Mouse (Mus musculus) splenic B cell, adult 2 months (primary cell): ENCODE measurements at regions not wholly inside any gene's neighbourhood (a gene's known extent, or its start where the extent isn't known, plus 50 kb on each side); places are given as distances from the start of the nearest gene placed in this dataset.

Experiments
- DNase-seq: peaks from one replicate; pipeline ENCODE4 v3.0.0-alpha.2; 2011; ENCODE audit warnings: low read depth, low spot score
- H3K27me3 ChIP-seq: 2 replicates; pipeline ENCODE4 v1.6.1; 2012; ENCODE audit warnings: mild to moderate bottlenecking, low read length, moderate library complexity, mixed read lengths; ENCODE audit not compliant: control insufficient read depth, poor library complexity, insufficient read depth, severe bottlenecking
- H3K36me3 ChIP-seq: 2 replicates; pipeline ENCODE4 v1.6.1; 2012; ENCODE audit warnings: mild to moderate bottlenecking, low read length, moderate library complexity, mixed read lengths; ENCODE audit not compliant: control insufficient read depth, poor library complexity, insufficient read depth, severe bottlenecking

DNA sequence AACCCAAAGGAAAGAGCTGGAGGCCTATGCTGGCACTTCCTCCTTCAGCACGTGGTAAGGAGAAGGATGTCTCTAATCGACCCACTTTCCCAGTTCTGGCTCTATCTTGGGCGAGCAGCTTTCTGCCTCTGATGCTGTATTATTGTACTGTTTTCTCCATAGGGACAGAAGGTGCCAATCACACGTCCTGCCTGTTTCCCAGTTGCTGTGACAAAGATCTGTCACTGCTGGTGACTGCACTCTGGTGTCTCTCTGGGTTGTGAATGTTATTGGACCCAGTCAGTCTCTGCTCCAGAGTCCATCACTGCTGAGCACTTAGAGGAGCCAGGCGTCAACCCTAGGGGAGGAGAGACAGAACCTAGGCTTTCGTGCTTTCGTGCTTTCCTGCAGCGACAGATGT is 216.0 kb downstream of the Hs3st3b1 start:
- Histone ChIP-seq H3K36me3 (no peaks in the 10 kb centered on the region), H3K27me3 (no peaks in the 10 kb centered on the region)
- no peak for DNase-seq

DNA sequence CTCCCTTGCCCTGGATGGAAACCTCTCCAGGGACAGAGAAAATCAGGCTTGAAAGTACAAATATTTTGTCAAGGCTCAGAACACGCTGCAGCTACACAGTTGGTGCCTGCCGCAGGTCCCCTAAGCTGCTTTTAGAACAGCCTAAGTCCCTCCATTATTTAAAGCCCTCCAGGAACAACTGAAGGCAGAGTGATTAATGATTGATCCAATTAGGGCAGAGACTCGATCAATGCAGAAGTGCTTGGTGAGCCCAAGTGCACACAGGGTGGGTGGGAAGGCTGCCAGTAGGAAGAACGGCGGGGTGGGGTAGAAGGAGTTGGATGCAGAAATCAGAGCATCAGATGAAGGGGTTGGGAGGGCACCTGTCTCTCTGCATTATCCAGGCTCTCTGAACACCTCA is 215.0 kb downstream of the Hs3st3b1 start:
- no peak for DNase-seq
- no peaks in the 10 kb centered on the region for H3K36me3 ChIP-seq
- H3K27me3 ChIP-seq, result no peaks in the 10 kb centered on the region

DNA sequence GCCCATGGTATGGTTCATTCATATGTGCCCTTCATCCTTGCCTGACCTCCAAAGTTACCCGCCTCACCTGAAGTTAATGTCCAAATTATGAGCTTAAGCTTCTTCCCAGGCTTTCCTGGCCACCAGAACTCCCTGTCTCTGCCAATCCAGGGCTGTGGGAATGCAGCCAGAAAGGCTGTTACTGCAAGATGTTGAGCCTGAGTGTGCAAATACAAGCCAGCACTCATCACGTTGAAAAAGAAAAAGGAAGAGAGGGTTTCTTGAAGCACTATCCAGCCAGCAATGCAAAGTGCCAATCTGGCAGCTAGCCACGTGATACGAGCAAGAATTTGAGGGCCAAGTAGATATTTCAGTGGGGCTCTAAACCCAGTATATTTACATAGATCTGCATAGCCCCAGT is 213.7 kb downstream of the Hs3st3b1 start:
- Histone ChIP-seq H3K36me3 (no peaks in the 10 kb centered on the region), H3K27me3 (no peaks in the 10 kb centered on the region)
- no peak for DNase-seq

DNA sequence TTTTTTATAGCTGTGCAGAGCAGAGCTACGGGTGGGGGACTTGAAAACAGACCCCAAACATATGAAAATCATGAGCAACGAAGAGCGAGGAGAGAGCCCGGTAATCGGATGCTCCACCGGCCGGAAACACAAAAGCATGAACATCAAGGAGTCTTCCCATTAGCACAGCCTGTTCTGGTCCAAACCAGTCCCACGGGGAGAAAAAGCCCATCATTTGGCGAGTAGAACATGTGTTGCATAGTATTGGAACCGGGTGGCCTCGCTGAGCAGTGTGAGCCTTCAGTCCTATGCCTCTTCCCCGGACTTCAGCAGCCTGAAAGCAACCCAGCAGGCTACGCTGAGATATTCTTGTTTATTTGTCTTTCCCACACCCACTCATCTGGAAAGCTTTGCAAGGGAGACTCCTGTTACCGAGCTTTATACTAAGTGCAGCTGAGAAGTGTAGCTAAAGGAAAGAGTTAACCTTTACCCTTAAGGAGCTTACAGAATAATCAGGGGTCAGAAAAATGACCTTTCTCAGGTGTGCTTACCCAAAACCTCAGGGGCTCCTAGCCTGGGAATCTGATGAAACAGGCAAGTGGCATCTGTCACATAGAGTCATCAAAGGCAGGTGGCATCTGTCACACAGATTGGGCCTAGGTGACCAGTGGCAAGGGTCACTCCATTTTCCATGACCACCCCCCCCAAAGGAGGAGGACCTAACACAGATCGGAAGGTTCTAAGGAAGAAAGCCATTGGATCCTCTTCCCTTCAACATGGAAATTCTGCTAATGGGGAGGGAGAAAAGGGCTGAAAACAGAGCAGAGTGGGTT is 209.8 kb downstream of the Hs3st3b1 start:
- Histone ChIP-seq H3K27me3 (no peaks in the 10 kb centered on the region), H3K36me3 (no peaks in the 10 kb centered on the region)
- DNase-seq, result no peak

DNA sequence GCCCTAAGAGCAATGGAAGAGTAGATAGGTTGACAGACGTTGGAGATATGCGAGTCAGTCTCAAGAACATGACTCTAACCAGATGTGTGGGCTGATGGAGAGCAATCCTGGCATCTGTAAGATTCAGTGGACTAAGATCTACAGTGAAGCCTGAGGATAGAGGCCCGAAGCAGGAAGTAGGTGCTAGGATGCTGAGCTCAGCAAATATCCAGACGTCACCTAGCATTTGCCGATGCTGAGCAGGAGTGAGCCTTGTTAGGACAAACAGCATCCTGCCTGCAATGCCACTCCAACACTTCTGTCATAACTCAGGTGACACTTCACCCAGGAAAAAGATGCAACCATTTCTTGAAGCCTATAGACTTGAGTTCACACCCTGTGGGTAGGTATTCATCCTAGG is 199.8 kb downstream of the Hs3st3b1 start:
- Histone ChIP-seq H3K27me3 (no peaks in the 10 kb centered on the region), H3K36me3 (no peaks in the 10 kb centered on the region)
- no peak for DNase-seq

DNA sequence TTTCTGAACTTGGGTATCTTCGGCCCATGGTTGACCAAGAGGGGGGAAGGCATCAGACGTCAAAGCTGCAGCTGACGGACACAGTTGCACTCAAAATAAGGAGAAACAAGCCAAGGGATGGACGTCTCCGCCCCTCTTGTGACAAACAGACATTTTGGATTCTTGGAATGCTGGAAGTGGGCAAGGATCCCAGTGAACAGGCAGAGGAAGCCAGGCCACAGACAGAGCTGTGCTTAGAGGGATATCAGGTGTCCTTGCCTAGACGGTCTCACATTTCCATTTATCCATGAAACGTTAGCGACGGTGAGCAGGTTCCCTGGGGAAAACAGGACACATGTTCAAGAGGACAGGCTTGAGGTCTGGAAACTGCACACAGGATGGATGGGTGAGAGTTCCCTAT is 191.2 kb downstream of the Hs3st3b1 start:
- H3K27me3 ChIP-seq, result no peaks in the 10 kb centered on the region
- no peaks in the 10 kb centered on the region for H3K36me3 ChIP-seq
- DNase-seq, result no peak

DNA sequence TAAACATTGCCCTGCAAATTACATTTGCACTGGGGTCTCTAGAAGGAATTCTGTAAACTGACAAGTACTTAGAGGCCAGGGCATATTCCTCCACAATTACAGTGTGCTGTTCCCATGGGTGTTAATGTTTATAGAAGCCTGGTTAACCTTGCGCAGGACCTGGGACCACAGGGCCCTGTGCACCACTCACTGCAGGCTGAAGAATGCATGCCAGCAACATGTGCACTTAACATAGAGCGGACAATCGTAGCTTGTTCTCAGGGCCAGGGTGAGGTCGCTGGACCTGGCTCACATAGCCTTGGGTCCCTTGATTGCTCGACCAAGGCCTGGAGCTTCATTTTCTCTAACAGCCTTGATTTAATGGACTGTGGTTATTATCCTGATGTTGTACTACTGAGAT is 168.8 kb downstream of the Hs3st3b1 start:
- no peak for DNase-seq
- Histone ChIP-seq H3K36me3 (no peaks in the 10 kb centered on the region), H3K27me3 (no peaks in the 10 kb centered on the region)

DNA sequence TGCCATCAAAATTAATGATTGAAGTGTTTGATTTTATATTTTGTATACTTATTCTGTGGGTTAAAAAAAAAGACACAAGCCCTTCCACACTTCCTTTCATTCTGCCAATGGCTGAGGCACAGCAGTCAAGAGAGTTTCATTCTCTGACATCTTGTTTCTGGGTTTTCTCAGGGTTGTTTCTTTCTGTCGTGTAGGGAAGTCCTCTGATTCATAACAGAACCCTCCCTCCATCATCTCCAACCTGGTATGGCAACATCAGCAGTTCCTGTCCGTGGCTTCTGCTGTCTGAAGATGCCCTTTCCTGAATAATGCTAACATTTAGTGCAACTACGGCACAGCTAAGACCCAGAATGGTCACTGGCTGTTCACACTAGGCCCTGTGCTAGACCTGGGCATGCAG is 167.3 kb downstream of the Hs3st3b1 start:
- no peak for DNase-seq
- no peaks in the 10 kb centered on the region for H3K36me3 ChIP-seq

DNA sequence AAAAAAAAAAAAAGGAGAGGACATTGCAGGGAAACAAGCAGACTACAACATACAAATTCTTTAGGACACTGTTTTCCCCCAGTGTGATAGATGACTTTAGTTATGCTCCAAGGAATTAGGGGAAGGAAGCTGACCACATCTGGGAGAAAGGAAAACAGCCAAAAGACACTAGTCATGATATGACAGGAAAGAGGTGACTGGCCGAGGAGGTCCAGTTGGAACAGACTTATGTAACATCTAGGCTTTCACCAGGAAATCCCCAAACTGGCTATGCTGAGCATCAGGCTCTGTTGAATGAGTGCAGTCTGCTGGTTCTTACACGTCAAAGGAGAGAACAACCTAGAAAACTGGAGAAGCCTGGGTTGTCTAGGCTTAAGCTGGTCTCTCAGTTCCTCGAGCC is 163.8 kb downstream of the Hs3st3b1 start:
- H3K27me3 ChIP-seq, result no peaks in the 10 kb centered on the region
- no peaks in the 10 kb centered on the region for H3K36me3 ChIP-seq
- no peak for DNase-seq

More for the DNA sequence above, 167.3 kb downstream of the Hs3st3b1 start:
- H3K27me3 ChIP-seq, result no peaks in the 10 kb centered on the region

DNA sequence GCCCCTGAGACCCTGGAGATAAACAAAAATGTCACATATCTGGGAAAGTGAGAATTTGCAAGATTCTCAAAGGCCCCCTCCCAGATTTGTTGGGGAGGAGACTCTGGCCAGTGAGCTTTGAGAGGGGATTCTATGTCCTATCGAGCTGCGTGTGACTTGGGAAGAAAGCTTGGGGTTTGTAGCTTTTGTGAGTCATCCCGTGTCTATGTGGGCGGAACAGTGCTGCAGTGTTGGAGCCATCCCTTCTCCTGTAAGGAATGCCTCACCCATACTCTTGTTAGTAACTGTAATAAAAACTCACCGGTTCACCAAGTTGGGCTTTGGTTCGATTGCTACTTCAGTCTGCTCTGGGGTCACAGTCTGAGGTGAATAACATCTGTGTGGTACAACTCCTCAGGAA is 160.5 kb downstream of the Hs3st3b1 start:
- Histone ChIP-seq H3K27me3 (no peaks in the 10 kb centered on the region), H3K36me3 (no peaks in the 10 kb centered on the region)
- DNase-seq, result no peak

DNA sequence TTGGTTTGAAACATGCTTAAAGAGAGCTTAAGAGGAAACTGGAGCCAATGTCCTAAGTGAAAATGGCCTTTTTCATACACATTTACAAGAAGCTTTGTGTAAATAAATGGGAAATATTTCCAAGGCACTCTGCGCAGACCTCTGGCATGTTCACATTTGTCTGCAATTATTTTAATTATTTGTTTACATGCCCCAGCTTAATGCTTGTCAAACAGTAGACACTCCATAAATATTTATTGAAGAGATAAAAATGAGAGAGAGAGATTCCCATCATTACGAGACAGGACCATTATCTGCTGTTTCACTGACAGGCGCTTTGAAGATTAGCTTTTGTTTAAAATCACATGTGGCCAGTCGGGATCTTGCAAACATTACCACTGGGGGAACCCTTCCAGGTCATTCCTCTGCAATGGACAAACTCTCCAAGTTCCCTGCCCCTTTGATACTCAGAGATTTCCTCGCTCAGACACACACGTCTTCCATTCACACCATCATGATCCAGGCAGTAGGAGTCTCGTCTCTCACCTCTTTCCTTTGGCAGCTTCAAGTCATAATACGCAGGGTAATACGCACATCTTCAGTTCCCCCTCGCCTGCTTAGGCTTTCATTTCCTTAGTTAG is 154.3 kb downstream of the Hs3st3b1 start:
- H3K27me3 ChIP-seq, result no peaks in the 10 kb centered on the region
- DNase-seq, result no peak
- no peaks in the 10 kb centered on the region for H3K36me3 ChIP-seq

DNA sequence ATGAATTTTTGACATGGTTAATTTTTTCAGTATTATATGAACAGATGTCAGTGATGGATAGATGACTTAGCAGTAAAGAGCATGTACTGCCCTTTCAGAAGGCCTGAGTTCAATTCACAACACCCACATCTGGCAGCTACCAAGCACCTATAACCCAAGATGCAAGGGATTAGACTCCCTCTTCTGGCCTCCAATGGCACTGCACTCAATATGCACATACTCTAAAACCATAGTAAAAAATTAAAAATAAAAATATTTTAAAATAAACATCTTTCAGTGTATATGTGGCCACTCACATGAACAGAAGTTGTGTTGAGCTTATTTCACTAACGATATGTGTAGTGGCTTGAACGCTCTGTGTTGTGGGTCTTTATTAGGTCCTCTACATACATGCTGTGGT is 152.4 kb downstream of the Hs3st3b1 start:
- H3K27me3 ChIP-seq, result no peaks in the 10 kb centered on the region
- H3K36me3 ChIP-seq, result no peaks in the 10 kb centered on the region
- DNase-seq, result no peak

DNA sequence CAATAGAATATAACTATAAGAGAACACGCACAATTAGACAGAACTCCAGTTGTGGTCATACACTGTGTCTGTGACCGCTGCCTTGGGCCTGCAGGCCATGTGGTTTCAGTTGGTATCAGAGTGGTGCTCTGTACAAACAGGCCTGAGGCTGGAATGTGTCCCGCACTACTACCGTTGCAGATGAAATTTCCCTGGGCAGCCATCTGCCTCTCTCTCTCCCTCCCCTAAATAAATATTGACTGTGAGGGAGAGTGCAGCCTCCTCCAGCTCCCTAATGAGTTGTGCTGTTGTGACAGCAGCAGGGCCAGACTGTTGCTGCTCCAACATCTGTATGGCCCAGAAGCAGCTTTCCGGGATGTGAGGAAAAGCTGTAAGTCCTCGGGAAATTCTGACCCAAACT is 146.7 kb downstream of the Hs3st3b1 start:
- no peak for DNase-seq
- no peaks in the 10 kb centered on the region for H3K36me3 ChIP-seq
- H3K27me3 ChIP-seq, result no peaks in the 10 kb centered on the region

DNA sequence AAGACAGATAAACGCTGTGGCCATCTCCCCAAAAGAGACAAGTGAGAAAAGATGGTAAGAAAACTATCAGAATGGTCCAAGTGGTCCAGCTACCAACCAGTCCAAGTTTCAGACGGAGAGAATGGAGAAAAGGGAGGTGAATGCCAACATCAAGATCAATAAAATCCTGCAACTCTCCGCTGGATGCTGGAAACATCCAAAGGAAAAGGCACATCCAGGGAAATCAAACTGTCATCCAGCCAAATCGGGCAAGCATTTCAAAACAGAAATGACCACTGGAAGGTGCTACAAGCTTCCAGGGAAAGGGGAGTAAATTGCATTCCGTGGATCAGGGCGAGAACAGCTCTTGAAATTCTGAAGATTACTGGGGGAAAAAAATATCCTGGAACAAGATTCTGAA is 142.7 kb downstream of the Hs3st3b1 start:
- no peak for DNase-seq
- Histone ChIP-seq H3K36me3 (no peaks in the 10 kb centered on the region), H3K27me3 (no peaks in the 10 kb centered on the region)

DNA sequence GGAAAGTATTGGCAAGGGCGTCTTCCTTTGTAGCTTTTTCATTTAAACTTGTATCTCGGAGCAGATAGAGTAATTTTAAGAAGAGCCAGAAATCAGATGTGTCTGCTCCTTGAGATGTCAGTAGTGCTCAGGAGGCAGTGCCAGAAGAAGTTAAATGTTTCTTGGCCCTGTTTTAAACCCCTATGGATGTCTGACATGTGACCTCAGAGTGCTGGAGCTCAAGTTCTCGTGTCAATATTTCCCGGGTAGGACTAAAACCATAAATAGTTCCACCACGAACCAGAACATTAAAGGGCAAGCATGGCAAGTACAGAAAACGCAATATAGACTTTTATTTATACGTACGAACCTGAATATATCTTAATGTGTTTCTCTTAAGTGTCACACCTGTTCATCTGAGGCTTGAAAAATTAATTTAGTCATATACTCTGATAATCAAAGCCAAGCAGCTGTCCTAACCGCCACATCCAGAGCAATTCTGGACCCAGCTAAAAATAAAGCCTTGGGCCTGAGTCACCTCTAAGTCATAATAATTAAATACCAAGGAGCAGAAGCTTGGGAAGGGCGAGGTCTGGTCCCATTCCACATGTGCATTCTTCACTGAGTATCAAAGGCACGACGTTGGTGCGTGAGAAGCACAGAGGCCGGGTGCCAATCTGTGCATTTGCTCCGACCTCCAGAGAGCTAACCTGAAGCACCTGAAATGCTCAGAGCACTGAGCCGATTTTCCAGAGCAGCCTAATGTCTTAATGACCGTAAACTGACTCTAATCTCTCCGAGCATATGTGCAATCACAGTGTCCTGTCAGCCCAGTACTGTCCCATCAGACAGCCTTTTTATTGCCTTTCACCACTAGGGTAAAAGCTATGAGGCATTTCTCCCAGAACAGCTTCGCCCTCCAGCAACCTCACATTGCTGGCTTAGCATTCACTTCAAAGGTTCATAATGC is 139.8 kb downstream of the Hs3st3b1 start:
- Histone ChIP-seq H3K36me3 (no peaks in the 10 kb centered on the region), H3K27me3 (no peaks in the 10 kb centered on the region)
- DNase-seq, result no peak
